Mouse (Mus musculus) forebrain, postnatal 0 days (tissue): ENCODE results near the gene Zfpl1. TPM values are rescaled to one million over a fixed set of nuclear protein-coding genes. Genes with fewer than 3 reads are reported as not detected.

Source experiments
- ATAC-seq: fragments of 200-750 bp; cut with Nextera tagmentation; 2 replicates; pipeline ENCODE4 v1.8.0; 2017; ENCODE audit warnings: mild to moderate bottlenecking, moderate library complexity
- DNase-seq: peaks from one replicate; pipeline ENCODE4 v3.0.0-alpha.2; 2015
- H3K27ac ChIP-seq: fragments of 300-500 bp; sonication (generic); 2 replicates; pipeline ENCODE4 v1.5.1; 2014; ENCODE audit warnings: low read depth, mild to moderate bottlenecking, antibody characterized with exemption, low read length, moderate library complexity, mixed read lengths
- H3K27me3 ChIP-seq: fragments of 300-500 bp; sonication (generic); 2 replicates; pipeline ENCODE4 v1.6.1; 2014; ENCODE audit warnings: mild to moderate bottlenecking, low read length, mixed read lengths; ENCODE audit not compliant: insufficient read depth
- H3K36me3 ChIP-seq: fragments of 300-500 bp; sonication (generic); 2 replicates; pipeline ENCODE4 v1.6.1; 2014; ENCODE audit warnings: mild to moderate bottlenecking, moderate library complexity; ENCODE audit not compliant: insufficient read depth
- H3K4me1 ChIP-seq: fragments of 300-500 bp; sonication (generic); 2 replicates; pipeline ENCODE4 v1.6.1; 2014; ENCODE audit warnings: antibody characterized with exemption; ENCODE audit not compliant: insufficient read depth
- H3K4me2 ChIP-seq: fragments of 300-500 bp; sonication (generic); 2 replicates; pipeline ENCODE4 v1.6.1; 2014; ENCODE audit warnings: low read depth, mild to moderate bottlenecking, moderate library complexity
- H3K4me3 ChIP-seq: fragments of 300-500 bp; sonication (generic); 2 replicates; pipeline ENCODE4 v1.5.1; 2014; ENCODE audit warnings: low read depth, low read length, mixed read lengths
- H3K9ac ChIP-seq: fragments of 300-500 bp; sonication (generic); 2 replicates; pipeline ENCODE4 v1.6.1; 2014; ENCODE audit warnings: mild to moderate bottlenecking
- H3K9me3 ChIP-seq: fragments of 300-500 bp; sonication (generic); 2 replicates; pipeline ENCODE4 v1.6.1; 2016; ENCODE audit warnings: low read length
- CTCF ChIP-seq: sonication (generic); IDR thresholded peaks from 2 replicates; pipeline ENCODE4 v1.5.1; 2016; ENCODE audit warnings: antibody characterized with exemption, control low read depth, low read depth
- WGBS: fragments of 180-500 bp; shearing (Covaris S2); extraction: QIAGEN DNeasy Blood & Tissue Kit; methylation state at CpG from one replicate; pipeline ENCODE4 v1.1.7; 2014; 5-methylcytosine and 5-hydroxymethylcytosine counted together
- polyA plus RNA-seq: library from polyadenylated mRNA; unstranded; fragments of >200 nt; fragmentation: Nextera tagmentation; extraction: Ambion mirVana; gene quantifications from 2 replicates; pipeline ENCODE4 v1.2.1, GENCODE M21; 2015
- total RNA-seq: library from RNA; depleted of rRNA; stranded (reverse); fragments of >200 nt; gene quantifications from 2 replicates; pipeline ENCODE4 v1.2.3, GENCODE M21; 2014

Zfpl1 gene
- total and polyA plus RNA-seq, 2 experiments from 2014 or later, result 63.4 to 100 TPM

GRCm38 (mm10) chr19:6126289-6126688 is 41.5 kb upstream of the Zfpl1 start:
- Histone ChIP-seq H3K27ac (no peak overlapping the region), H3K9ac (no peak overlapping the region), H3K9me3 (no peaks in the 10 kb centered on the region), H3K36me3 (peaks cover 4% of the 10 kb centered on the region; the same call in 1 of the 2 replicates), H3K4me3 (no peak overlapping the region), H3K4me1 (no peaks in the 10 kb centered on the region; the same call in 1 of the 2 replicates), H3K27me3 (no peaks in the 10 kb centered on the region), H3K4me2 (no peak overlapping the region)
- ATAC-seq, result no peak
- TF ChIP-seq CTCF, result peak; percentile 71
- DNase-seq, result peak; percentile 61
- 24% methylated on average over 4 of the region's 4 CpGs for WGBS

DNA sequence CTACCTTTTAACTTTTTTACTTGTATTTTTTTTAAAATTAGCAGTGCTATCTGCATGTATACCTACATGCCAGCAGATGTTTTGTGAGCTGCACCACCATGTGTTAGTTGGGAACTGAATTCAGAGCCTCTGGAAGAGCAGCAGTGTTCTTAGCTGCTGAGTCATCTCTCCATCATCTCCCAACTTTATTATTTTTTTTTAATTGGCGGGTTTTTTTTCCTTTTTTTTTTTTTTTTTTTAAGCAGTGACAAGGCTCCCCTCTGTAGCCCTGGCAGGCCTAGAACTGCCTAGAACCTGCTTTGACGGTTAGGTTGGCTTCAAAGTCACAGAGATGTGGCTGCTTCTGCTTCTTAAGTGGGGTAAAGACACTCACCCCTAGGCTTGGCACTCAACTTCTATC is 40.1 kb upstream of the Zfpl1 start:
- 71% methylated on average over 2 of the region's 2 CpGs for WGBS

DNA sequence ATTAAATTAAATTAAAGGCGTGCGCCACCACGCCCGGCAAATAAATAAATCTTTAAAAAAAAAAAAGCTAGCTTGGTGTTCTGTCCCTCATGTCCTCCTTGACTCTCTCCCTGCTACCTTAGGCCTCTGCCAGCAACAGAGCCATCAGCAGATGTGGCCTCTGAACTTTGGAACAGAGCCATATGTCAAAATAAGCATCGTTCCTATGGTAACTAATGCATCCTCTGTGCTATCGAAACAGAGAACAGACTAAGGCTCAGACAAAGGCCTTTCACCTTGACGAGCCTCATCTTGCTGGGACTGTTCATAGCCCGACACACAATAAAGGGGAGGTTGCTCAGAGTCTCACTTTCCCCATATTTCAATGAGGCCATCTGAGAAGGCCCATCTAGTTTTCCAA is 38.6 kb upstream of the Zfpl1 start:
- H3K27ac ChIP-seq, result no peak overlapping the region
- no peak overlapping the region for H3K4me3 ChIP-seq
- DNase-seq (no peak), ATAC-seq (no peak)
- H3K36me3 ChIP-seq, result peaks cover 12% of the 10 kb centered on the region
- no peaks in the 10 kb centered on the region for H3K27me3 ChIP-seq
- peaks cover 8% of the 10 kb centered on the region; the same call in 1 of the 2 replicates for H3K4me1 ChIP-seq
- H3K9ac ChIP-seq, result no peak overlapping the region
- WGBS, result 63% methylated on average over 8 of the region's 8 CpGs
- no peak for TF ChIP-seq CTCF
- no peaks in the 10 kb centered on the region for H3K9me3 ChIP-seq
- no peak overlapping the region for H3K4me2 ChIP-seq

More for the DNA sequence above, 40.1 kb upstream of the Zfpl1 start:
- Histone ChIP-seq H3K9ac (no peak overlapping the region), H3K27me3 (no peaks in the 10 kb centered on the region), H3K4me3 (no peak overlapping the region), H3K4me2 (no peak overlapping the region), H3K27ac (no peak overlapping the region), H3K36me3 (peaks cover 12% of the 10 kb centered on the region), H3K4me1 (no peaks in the 10 kb centered on the region; the same call in 1 of the 2 replicates), H3K9me3 (no peaks in the 10 kb centered on the region)
- TF ChIP-seq CTCF, result no peak
- DNase-seq (no peak), ATAC-seq (no peak)

- H3K4me1 ChIP-seq, result peaks cover 15% of the 10 kb centered on the region
- H3K27ac ChIP-seq, result no peak overlapping the region
- no peak overlapping the region for H3K4me2 ChIP-seq
- ATAC-seq, result no peak
- peaks cover 12% of the 10 kb centered on the region for H3K36me3 ChIP-seq
- H3K9me3 ChIP-seq, result no peaks in the 10 kb centered on the region
- no peak for DNase-seq
- no peak overlapping the region for H3K4me3 ChIP-seq
- H3K9ac ChIP-seq, result no peak overlapping the region
- WGBS, result 44% methylated on average over 19 of the region's 19 CpGs
- no peak for TF ChIP-seq CTCF
- H3K27me3 ChIP-seq, result no peaks in the 10 kb centered on the region
These were observed 37.0 kb upstream of the Zfpl1 start for GRCm38 (mm10) chr19:6121761-6122160.

DNA sequence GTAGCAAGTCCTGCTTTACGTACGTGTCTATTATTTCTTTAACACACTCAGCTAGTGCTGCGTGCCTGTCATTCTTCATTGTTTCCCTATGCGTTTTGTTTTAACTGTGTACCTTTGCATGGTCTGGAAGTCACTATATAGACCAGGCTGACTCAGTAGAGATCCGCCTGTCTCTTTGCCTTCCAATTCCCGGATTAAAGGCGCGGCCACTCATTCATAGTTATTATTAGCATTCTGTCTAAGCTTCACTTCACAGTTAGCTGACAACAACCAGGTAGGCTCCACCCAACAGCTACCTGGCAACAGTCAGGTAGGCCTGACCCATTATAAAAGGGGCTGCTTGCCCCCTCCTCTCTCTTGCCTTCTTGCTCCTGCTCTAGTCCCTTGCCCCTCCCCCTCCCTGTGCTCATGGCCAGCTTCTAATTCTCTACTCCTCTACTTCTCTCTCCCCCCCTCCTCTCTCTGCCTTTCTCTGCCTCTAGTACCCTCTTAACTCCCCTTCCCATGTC is 34.0 kb upstream of the Zfpl1 start:
- Histone ChIP-seq H3K36me3 (peaks cover 34% of the 10 kb centered on the region), H3K9me3 (no peaks in the 10 kb centered on the region), H3K27me3 (no peaks in the 10 kb centered on the region), H3K27ac (peak overlapping the region; percentile 92), H3K4me3 (peak overlapping the region; percentile 76), H3K9ac (peak overlapping the region; percentile 91), H3K4me1 (peaks cover 15% of the 10 kb centered on the region), H3K4me2 (peak overlapping the region; percentile 90)
- DNase-seq (no peak), ATAC-seq (peak; percentile 26)
- WGBS, result 0% methylated on average over 8 of the region's 8 CpGs
- TF ChIP-seq CTCF, result no peak

GRCm38 (mm10) chr19:6117986-6118676 is 33.4 kb upstream of the Zfpl1 start, which contains the start of gene Sac3d1:
TSS of gene Sac3d1 (minus strand) at chr19:6118650.
- WGBS, result 2% methylated on average over 77 of the region's 77 CpGs
- H3K27me3 ChIP-seq, result no peaks in the 10 kb centered on the region
- peak within 1 kb of the TSS; percentile 90 for H3K4me2 ChIP-seq
- H3K4me3 ChIP-seq, result peak within 1 kb of the TSS; percentile 76
- peak; percentile 97 for DNase-seq
- peaks cover 34% of the 10 kb centered on the region for H3K36me3 ChIP-seq
- TF ChIP-seq CTCF, result no peak; the same call in 1 of the 2 replicates
- ATAC-seq, result peak; percentile 95
- peaks cover 15% of the 10 kb centered on the region for H3K4me1 ChIP-seq
- H3K9me3 ChIP-seq, result no peaks in the 10 kb centered on the region
- H3K27ac ChIP-seq, result peak within 1 kb of the TSS; percentile 92
- peak within 1 kb of the TSS; percentile 91 for H3K9ac ChIP-seq

DNA sequence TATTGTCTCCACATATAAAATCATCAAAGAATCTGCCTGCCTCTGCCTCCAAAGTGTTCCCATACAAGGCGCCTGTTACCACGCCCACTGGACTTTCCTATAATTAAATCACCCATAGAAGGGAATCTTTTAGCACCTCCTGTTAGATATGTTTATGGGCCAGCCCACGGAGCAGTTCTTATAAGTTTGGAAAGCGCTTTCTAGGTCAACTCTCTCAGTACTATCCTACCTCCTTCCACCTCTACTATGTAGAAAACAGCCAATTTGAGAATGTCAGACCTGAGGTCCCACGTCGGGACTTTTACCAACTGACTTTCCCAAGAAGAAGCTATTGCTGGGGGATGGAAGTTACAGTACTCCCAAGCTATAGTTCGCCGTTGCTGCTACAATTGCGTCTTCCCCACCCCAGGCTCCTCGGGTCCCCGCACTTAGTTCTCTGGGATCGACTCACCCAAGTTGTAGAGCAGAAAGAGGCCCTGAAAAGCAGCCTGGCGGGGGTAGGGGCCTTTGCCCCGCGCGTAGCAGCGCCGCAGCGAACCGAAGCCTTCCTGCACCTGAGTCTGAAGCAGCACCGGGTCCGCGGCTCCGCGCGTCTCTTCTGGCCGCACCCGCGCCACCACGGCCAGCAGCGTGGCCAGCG is 32.7 kb upstream of the Zfpl1 start:
- 11% methylated on average over 32 of the region's 32 CpGs for WGBS
- no peaks in the 10 kb centered on the region for H3K9me3 ChIP-seq
- H3K9ac ChIP-seq, result peak overlapping the region; percentile 91
- peaks cover 15% of the 10 kb centered on the region for H3K4me1 ChIP-seq
- DNase-seq (no peak), ATAC-seq (no peak)
- H3K27ac ChIP-seq, result peak overlapping the region; percentile 92
- H3K27me3 ChIP-seq, result no peaks in the 10 kb centered on the region
- peak overlapping the region; percentile 90 for H3K4me2 ChIP-seq
- H3K4me3 ChIP-seq, result peak overlapping the region; percentile 76
- no peak for TF ChIP-seq CTCF
- peaks cover 38% of the 10 kb centered on the region for H3K36me3 ChIP-seq
